Mouse (Mus musculus): ENCODE data around the gene Sdr42e1. TPM values are rescaled to one million over a fixed set of nuclear protein-coding genes. Genes with fewer than 3 reads are reported as not detected.

The Sdr42e1 gene
- 1.1 and 1.5 TPM in 2 replicates for polyA plus RNA-seq (2014; fragmentation: Nextera tagmentation; extraction: Ambion mirVana)

DNA sequence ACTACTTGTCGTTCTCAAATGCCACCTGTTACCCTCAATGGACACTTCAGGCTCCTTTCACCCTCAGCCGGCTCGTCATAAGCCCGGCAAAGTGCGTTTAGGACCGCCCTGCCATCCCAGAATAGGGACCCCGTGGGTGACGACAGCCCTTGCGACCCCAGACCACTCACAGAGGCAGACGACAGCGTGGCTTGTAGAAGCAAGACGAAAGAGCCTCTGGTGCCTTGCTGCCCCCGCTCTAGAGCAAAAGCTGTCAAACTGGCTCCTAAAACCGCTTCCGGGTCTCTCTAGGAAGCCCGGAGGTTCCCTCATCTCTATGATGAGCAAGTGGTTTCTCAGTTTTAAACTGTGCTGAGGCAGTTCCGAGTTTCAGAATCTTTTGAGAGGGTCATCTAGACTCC lies at the start of gene Sdr42e1:
TSS of gene Sdr42e1 (minus strand) at position 260 of the 401 bp plus-strand sequence.
- ATAC-seq (ENCODE audit: low read depth): no peak
- H3K27me3 ChIP-seq (ENCODE audit: control insufficient read depth, insufficient read depth, low read length): no peaks in the 10 kb centered on the region
- H3K4me1 ChIP-seq (ENCODE audit: control insufficient read depth, insufficient read depth, low read length): no peaks in the 10 kb centered on the region
- H3K4me2 ChIP-seq (ENCODE audit: low read depth, low read length): peak within 1 kb of the TSS; percentile 53
- H3K9ac ChIP-seq (replicated peaks; ENCODE audit: low read depth, low read length): peak within 1 kb of the TSS; percentile 26
- H3K4me3 ChIP-seq (ENCODE audit: low read depth, low read length): peak within 1 kb of the TSS; percentile 32
- 13% methylated on average over 17 of the region's 17 CpGs for WGBS
- H3K9me3 ChIP-seq (ENCODE audit: control insufficient read depth, low read length): no peaks in the 10 kb centered on the region
- H3K27ac ChIP-seq (ENCODE audit: low read depth, low read length): no peak within 1 kb of the TSS
- no peaks in the 10 kb centered on the region for H3K36me3 ChIP-seq (ENCODE audit: control insufficient read depth, insufficient read depth, low read length)

DNA sequence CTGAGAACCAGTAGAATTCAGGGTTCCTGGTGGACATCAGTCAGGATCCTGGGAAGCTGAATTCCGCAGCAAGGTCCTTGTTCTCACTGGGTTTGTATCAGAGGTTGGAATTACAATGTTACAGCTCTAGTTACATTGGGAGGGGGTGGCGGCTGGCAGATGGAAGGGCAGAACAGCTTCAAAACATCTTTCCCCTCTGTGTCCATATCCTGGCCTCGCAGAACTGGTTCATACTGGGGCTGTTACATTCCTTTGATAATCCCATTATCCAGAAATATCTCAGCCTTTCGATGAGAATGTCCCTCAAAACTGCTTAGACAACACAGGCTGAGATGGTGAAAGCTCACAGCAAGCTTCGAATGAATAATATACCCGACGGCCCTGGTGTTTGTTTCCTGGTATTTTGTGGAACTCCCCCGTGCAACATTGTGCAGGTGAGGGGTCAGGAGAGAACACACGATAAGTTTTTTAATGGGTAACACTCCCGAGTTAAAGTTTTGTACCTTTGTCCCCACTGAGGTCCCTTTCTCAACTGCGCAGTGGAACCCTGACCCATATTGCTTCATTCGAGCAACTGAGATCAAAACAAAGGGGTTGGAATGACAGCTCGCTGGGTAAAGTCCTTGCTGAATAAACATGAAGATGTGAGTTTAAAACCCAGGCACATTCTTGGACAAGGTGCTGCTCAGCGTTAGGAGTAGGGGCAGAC lies 44.8 kb upstream of the Sdr42e1 start:
- no peaks in the 10 kb centered on the region for H3K9me3 ChIP-seq (ENCODE audit: control insufficient read depth, low read length)
- no peak overlapping the region for H3K9ac ChIP-seq (replicated peaks; ENCODE audit: low read depth, low read length)
- no peak for ATAC-seq (ENCODE audit: low read depth)
- H3K27ac ChIP-seq (ENCODE audit: low read depth, low read length): no peak overlapping the region
- H3K4me1 ChIP-seq (ENCODE audit: control insufficient read depth, insufficient read depth, low read length): no peaks in the 10 kb centered on the region
- no peak overlapping the region for H3K4me3 ChIP-seq (ENCODE audit: low read depth, low read length)
- no peak overlapping the region for H3K4me2 ChIP-seq (ENCODE audit: low read depth, low read length)
- no peaks in the 10 kb centered on the region for H3K27me3 ChIP-seq (ENCODE audit: control insufficient read depth, insufficient read depth, low read length)
- H3K36me3 ChIP-seq (ENCODE audit: control insufficient read depth, insufficient read depth, low read length): no peaks in the 10 kb centered on the region
- 88% methylated on average over 14 of the region's 14 CpGs for WGBS

DNA sequence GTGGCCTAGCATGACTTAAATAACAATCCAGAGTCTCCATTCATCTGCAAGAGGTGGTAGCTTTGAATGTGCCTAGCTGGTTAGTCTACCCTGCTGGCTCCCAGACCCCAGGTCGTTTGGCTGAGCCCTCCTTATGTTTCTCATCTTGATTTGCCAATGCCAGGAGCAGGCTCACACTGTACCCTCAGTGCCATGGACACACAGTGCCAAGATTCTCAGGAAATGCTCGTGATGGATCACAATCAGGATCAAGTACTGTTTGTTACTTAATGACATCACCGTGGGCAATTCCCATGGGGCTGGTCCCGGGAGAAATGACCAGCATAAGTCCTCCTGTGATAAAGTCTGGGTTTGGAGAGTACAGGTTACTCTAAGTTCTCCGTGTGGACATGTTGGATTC lies 42.4 kb upstream of the Sdr42e1 start:
- H3K27me3 ChIP-seq (ENCODE audit: control insufficient read depth, insufficient read depth, low read length): no peaks in the 10 kb centered on the region
- no peaks in the 10 kb centered on the region for H3K4me1 ChIP-seq (ENCODE audit: control insufficient read depth, insufficient read depth, low read length)
- H3K9ac ChIP-seq (replicated peaks; ENCODE audit: low read depth, low read length): no peak overlapping the region
- no peak overlapping the region for H3K4me2 ChIP-seq (ENCODE audit: low read depth, low read length)
- no peak overlapping the region for H3K27ac ChIP-seq (ENCODE audit: low read depth, low read length)
- 79% methylated on average over 5 of the region's 5 CpGs for WGBS
- no peaks in the 10 kb centered on the region for H3K36me3 ChIP-seq (ENCODE audit: control insufficient read depth, insufficient read depth, low read length)
- no peak for ATAC-seq (ENCODE audit: low read depth)
- H3K4me3 ChIP-seq (ENCODE audit: low read depth, low read length): no peak overlapping the region
- H3K9me3 ChIP-seq (ENCODE audit: control insufficient read depth, low read length): no peaks in the 10 kb centered on the region

DNA sequence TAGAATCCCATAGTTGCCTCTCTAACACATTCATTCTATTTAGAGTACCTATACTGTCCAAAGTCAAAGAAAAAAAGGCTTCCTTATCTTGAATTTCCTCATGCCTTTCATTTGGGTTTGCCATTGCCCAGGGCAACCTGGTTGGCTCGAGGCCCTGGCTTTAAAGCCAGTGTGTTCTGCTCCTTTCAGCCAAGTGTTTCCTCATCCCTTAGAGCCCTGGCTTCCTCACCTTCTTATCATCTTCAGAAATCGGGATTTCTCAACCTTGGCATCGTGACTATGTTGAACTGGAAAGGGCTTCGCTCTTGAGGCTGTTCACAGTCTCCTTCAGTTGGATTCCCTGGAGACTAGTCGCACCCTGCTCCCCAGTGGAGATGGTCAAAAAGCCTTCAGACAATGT lies 41.1 kb upstream of the Sdr42e1 start:
- H3K4me3 ChIP-seq (ENCODE audit: low read depth, low read length): no peak overlapping the region
- H3K9ac ChIP-seq (replicated peaks; ENCODE audit: low read depth, low read length): no peak overlapping the region
- no peaks in the 10 kb centered on the region for H3K36me3 ChIP-seq (ENCODE audit: control insufficient read depth, insufficient read depth, low read length)
- no peak overlapping the region for H3K27ac ChIP-seq (ENCODE audit: low read depth, low read length)
- H3K4me1 ChIP-seq (ENCODE audit: control insufficient read depth, insufficient read depth, low read length): no peaks in the 10 kb centered on the region
- no peak overlapping the region for H3K4me2 ChIP-seq (ENCODE audit: low read depth, low read length)
- no peak for ATAC-seq (ENCODE audit: low read depth)
- no peaks in the 10 kb centered on the region for H3K9me3 ChIP-seq (ENCODE audit: control insufficient read depth, low read length)
- H3K27me3 ChIP-seq (ENCODE audit: control insufficient read depth, insufficient read depth, low read length): no peaks in the 10 kb centered on the region
- WGBS: 91% methylated on average over 5 of the region's 5 CpGs

DNA sequence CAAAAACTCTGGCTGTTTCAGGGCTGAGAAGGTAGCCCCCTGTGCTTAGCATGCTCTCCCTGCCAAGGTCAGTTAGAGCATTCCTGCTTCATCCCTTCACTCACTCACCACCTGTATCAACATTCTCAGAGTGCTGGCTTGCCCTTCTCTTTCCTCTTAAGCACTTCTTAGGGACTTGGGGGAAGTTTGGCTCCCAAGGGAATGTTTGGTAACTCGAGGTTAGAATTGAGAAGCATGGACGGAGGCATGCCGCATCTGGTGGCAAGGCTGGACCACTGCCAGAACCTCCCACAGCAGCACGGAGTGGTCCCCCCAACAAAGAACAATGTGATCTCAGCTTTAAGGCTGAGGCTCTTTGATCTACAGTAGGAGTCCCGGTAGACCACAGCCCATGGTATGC lies 38.7 kb upstream of the Sdr42e1 start:
- Histone ChIP-seq H3K27ac (ENCODE audit: low read depth, low read length) (no peak overlapping the region), H3K9me3 (ENCODE audit: control insufficient read depth, low read length) (no peaks in the 10 kb centered on the region), H3K36me3 (ENCODE audit: control insufficient read depth, insufficient read depth, low read length) (no peaks in the 10 kb centered on the region), H3K4me1 (ENCODE audit: control insufficient read depth, insufficient read depth, low read length) (no peaks in the 10 kb centered on the region), H3K4me2 (ENCODE audit: low read depth, low read length) (no peak overlapping the region), H3K27me3 (ENCODE audit: control insufficient read depth, insufficient read depth, low read length) (no peaks in the 10 kb centered on the region), H3K9ac (replicated peaks; ENCODE audit: low read depth, low read length) (no peak overlapping the region), H3K4me3 (ENCODE audit: low read depth, low read length) (no peak overlapping the region)
- ATAC-seq (ENCODE audit: low read depth): no peak
- WGBS: 53% methylated on average over 5 of the region's 5 CpGs

DNA sequence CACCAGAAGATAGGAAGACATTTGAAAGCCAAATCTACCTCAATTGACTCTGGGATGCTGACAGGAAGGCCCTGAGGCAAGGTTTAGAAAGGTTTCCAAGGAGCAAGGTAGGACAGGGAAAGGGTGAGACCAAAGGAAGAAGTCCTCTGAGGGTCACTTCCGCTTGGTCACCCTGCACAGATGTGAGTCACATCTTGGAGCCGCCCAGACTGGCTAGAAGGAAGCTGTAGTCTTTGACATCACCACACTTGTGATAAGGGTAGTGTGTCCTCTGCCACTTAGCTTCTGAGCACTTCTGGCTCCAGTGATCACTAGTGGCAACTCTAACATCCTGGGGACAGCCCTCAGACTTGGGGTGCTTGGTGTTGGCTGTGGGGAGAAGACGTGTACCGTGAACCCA lies 32.7 kb upstream of the Sdr42e1 start:
- Histone ChIP-seq H3K4me3 (ENCODE audit: low read depth, low read length) (no peak overlapping the region), H3K4me2 (ENCODE audit: low read depth, low read length) (no peak overlapping the region), H3K9ac (replicated peaks; ENCODE audit: low read depth, low read length) (no peak overlapping the region), H3K9me3 (ENCODE audit: control insufficient read depth, low read length) (no peaks in the 10 kb centered on the region), H3K4me1 (ENCODE audit: control insufficient read depth, insufficient read depth, low read length) (no peaks in the 10 kb centered on the region), H3K27ac (ENCODE audit: low read depth, low read length) (no peak overlapping the region), H3K27me3 (ENCODE audit: control insufficient read depth, insufficient read depth, low read length) (no peaks in the 10 kb centered on the region), H3K36me3 (ENCODE audit: control insufficient read depth, insufficient read depth, low read length) (no peaks in the 10 kb centered on the region)
- 93% methylated on average over 4 of the region's 4 CpGs for WGBS
- ATAC-seq (ENCODE audit: low read depth): no peak

DNA sequence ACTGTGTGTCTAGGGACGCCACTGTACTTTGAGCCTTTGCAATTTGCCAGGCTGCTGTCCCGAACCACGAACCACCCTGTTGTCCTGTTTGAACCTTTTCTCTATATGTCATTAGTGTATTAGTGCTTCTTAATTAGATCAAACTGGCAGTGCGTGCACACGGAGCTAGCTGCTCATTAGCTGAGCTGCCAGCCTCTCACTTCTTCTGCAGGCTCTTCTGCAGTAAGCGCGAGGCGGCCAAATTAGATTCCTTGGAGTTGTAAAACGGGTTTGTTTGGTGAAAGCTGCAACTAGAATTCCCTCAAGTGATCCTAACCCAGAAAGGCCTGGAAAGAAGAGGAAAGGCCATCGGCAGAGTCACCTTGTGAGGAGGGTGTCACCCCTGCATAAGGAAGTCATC lies 29.2 kb upstream of the Sdr42e1 start:
- Histone ChIP-seq H3K4me3 (ENCODE audit: low read depth, low read length) (no peak overlapping the region), H3K9ac (replicated peaks; ENCODE audit: low read depth, low read length) (no peak overlapping the region), H3K27me3 (ENCODE audit: control insufficient read depth, insufficient read depth, low read length) (no peaks in the 10 kb centered on the region), H3K36me3 (ENCODE audit: control insufficient read depth, insufficient read depth, low read length) (no peaks in the 10 kb centered on the region), H3K4me1 (ENCODE audit: control insufficient read depth, insufficient read depth, low read length) (no peaks in the 10 kb centered on the region), H3K4me2 (ENCODE audit: low read depth, low read length) (no peak overlapping the region), H3K27ac (ENCODE audit: low read depth, low read length) (no peak overlapping the region), H3K9me3 (ENCODE audit: control insufficient read depth, low read length) (no peaks in the 10 kb centered on the region)
- 41% methylated on average over 10 of the region's 10 CpGs for WGBS
- no peak for ATAC-seq (ENCODE audit: low read depth)

DNA sequence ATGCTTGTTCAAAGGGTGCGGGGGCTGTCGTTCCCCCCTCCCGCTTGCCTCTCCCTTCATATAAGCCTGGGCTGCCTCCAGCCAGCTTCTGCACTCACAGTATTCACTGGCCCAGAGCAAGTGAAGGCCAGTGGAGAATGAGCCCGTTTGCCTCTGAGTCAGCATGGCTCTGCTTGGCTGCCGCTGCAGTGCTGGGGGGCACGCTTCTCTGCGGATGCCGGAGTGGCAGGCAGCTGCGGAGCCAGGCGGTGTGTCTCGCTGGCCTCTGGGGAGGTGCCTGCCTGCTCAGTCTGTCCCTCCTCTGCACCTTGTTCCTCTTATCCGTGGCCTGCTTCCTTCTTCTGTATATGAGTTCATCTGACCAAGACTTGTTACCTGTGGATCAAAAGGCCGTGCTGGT lies 28.4 kb upstream of the Sdr42e1 start, which contains the start of gene Hsd17b2:
TSS of gene Hsd17b2 (plus strand) at position 46 of the 400 bp plus-strand sequence.
- no peak within 1 kb of the TSS for H3K4me3 ChIP-seq (ENCODE audit: low read depth, low read length)
- no peak within 1 kb of the TSS for H3K9ac ChIP-seq (replicated peaks; ENCODE audit: low read depth, low read length)
- no peaks in the 10 kb centered on the region for H3K27me3 ChIP-seq (ENCODE audit: control insufficient read depth, insufficient read depth, low read length)
- no peak for ATAC-seq (ENCODE audit: low read depth)
- H3K4me2 ChIP-seq (ENCODE audit: low read depth, low read length): no peak within 1 kb of the TSS
- H3K9me3 ChIP-seq (ENCODE audit: control insufficient read depth, low read length): no peaks in the 10 kb centered on the region
- WGBS: 54% methylated on average over 13 of the region's 13 CpGs
- no peak within 1 kb of the TSS for H3K27ac ChIP-seq (ENCODE audit: low read depth, low read length)
- H3K36me3 ChIP-seq (ENCODE audit: control insufficient read depth, insufficient read depth, low read length): no peaks in the 10 kb centered on the region
- no peaks in the 10 kb centered on the region for H3K4me1 ChIP-seq (ENCODE audit: control insufficient read depth, insufficient read depth, low read length)

DNA sequence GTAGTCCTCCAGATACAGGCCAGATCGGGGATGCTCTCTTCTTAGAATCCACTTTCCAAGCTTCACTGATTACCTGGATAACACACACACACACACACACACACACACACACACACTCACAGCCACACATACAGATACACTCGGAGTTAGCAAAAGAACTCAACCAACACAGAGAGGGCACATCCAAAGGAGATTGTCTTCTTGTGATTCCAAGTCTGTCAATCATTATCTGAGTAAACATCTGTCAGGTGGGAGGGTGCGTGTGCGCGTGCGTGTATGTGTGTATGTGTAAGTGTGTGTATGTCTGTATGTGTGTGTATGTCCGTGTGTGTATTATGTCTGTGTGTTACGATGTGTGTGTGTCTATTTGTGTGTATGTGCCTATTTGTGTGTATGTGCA lies 27.8 kb upstream of the Sdr42e1 start:
- ATAC-seq (ENCODE audit: low read depth): no peak
- H3K27ac ChIP-seq (ENCODE audit: low read depth, low read length): no peak overlapping the region
- no peak overlapping the region for H3K4me2 ChIP-seq (ENCODE audit: low read depth, low read length)
- H3K9ac ChIP-seq (replicated peaks; ENCODE audit: low read depth, low read length): no peak overlapping the region
- no peaks in the 10 kb centered on the region for H3K36me3 ChIP-seq (ENCODE audit: control insufficient read depth, insufficient read depth, low read length)
- H3K4me1 ChIP-seq (ENCODE audit: control insufficient read depth, insufficient read depth, low read length): no peaks in the 10 kb centered on the region
- 96% methylated on average over 8 of the region's 8 CpGs for WGBS
- H3K4me3 ChIP-seq (ENCODE audit: low read depth, low read length): no peak overlapping the region
- H3K9me3 ChIP-seq (ENCODE audit: control insufficient read depth, low read length): no peaks in the 10 kb centered on the region
- H3K27me3 ChIP-seq (ENCODE audit: control insufficient read depth, insufficient read depth, low read length): no peaks in the 10 kb centered on the region

Measured in neural tube, embryonic 14.5 days (tissue).